ENCODE assay signal across 10 mouse cellular contexts in genomic region chr17:47958046-47958790, GRCm38 (mm10). TPM values are rescaled to one million over a fixed set of nuclear protein-coding genes. Genes with fewer than 3 reads are reported as not detected.
DNase-seq lines count a peak whose midpoint lies in the region; TF ChIP-seq lines count a peak whose summit lies in the region.
"Had no signal": no experiment of that assay in that cellular context is flagged by ENCODE, and none has a peak within 500 bp of the region (broad histone marks: within the 10 kb centered on the region; RNA-seq: fewer than 3 reads in every experiment).

No protein-coding gene starts in this region.

- TF ChIP-seq CTCF in ES-Bruce4 (IDR thresholded peaks at IDR 0.05; ENCODE audit: low read depth, low read length): no peak

- H3K9ac ChIP-seq in ES-Bruce4 (ENCODE audit: low read depth, poor library complexity, severe bottlenecking): no peak overlapping the region
- H3K9ac ChIP-seq: midbrain, embryonic 12.5 days had no signal

- H3K27me3 ChIP-seq in ES-Bruce4 (ENCODE audit: control insufficient read depth, insufficient read depth, low read length, poor library complexity, severe bottlenecking): no peaks in the 10 kb centered on the region

- peak overlapping the region; percentile 58 for H3K27ac ChIP-seq in ES-Bruce4 (ENCODE audit: insufficient read depth, low read length)
- H3K27ac ChIP-seq: midbrain, embryonic 12.5 days had no signal

- peak; percentile 89 for TF ChIP-seq EP300 in ES-Bruce4 (IDR thresholded peaks at IDR 0.05; ENCODE audit: insufficient read depth, low read depth, low read length)

- peaks cover 6% of the 10 kb centered on the region for H3K4me1 ChIP-seq in ES-Bruce4 (ENCODE audit: control insufficient read depth, insufficient read depth, low read length)

- TF ChIP-seq POLR2A in ES-Bruce4 (IDR thresholded peaks at IDR 0.05; ENCODE audit: insufficient read depth, low read length): no peak

- no peaks in the 10 kb centered on the region for H3K36me3 ChIP-seq in ES-Bruce4 (ENCODE audit: control insufficient read depth, insufficient read depth, low read length, poor library complexity, severe bottlenecking)
- H3K36me3 ChIP-seq: midbrain, embryonic 12.5 days had no signal

- peak; percentile 81 for DNase-seq in ZHBTc4 (ENCODE audit: low read depth, low spot score)
- DNase-seq in kidney, postnatal 4 days: peak; percentile 32 to 60
- DNase-seq in lung, postnatal 25 days (ENCODE audit: low spot score): peak; percentile 81
- no peak for DNase-seq in embryo, embryonic 10 days (ENCODE audit: low spot score)
- DNase-seq in left cerebral cortex, postnatal 36 days (ENCODE audit: low spot score in 2 of 2): no peak
- no peak for DNase-seq in B cell, adult 2 months
- DNase-seq: cerebellum, adult 11-12 months; layer of hippocampus, postnatal 36 days had no signal

- intact Hi-C loops in left cerebral cortex, postnatal 36 days (cut with DNase I): no loop called here

- no peak overlapping the region for H3K4me3 ChIP-seq in ES-Bruce4 (ENCODE audit: low read depth, low read length)
- H3K4me3 ChIP-seq: midbrain, embryonic 12.5 days had no signal

- H3K9me3 ChIP-seq in ES-Bruce4 (replicated peaks; ENCODE audit: control insufficient read depth, insufficient read depth, low read length, poor library complexity, severe bottlenecking): no peaks in the 10 kb centered on the region
- H3K9me3 ChIP-seq: midbrain, embryonic 12.5 days had no signal

RNA-seq across cellular contexts. Expression of gene Foxp4, which starts 33.8 kb away (rescaled TPM):
- 44.2 and 52.3 TPM in 2 replicates for polyA plus RNA-seq in ES-Bruce4 (2011; ENCODE audit: insufficient read depth, insufficient read length, low read depth, missing spikeins)
- total RNA-seq in left cerebral cortex, postnatal 36 days (2021): 10 to 100 TPM; 44.1 to 55.9 TPM

Comparison
In these comparisons a context has a peak if more than half of its experiments do, and no peak if none do; other contexts are left out.
1. DNase-seq: peak in ZHBTc4 (single experiment), kidney, postnatal 4 days (2 of 2) and lung, postnatal 25 days (single experiment); none in embryo, embryonic 10 days (single experiment), left cerebral cortex, postnatal 36 days (0 of 2) and B cell, adult 2 months (0 of 2).